Mouse (Mus musculus): ENCODE data around the gene Pgghg.

DNA sequence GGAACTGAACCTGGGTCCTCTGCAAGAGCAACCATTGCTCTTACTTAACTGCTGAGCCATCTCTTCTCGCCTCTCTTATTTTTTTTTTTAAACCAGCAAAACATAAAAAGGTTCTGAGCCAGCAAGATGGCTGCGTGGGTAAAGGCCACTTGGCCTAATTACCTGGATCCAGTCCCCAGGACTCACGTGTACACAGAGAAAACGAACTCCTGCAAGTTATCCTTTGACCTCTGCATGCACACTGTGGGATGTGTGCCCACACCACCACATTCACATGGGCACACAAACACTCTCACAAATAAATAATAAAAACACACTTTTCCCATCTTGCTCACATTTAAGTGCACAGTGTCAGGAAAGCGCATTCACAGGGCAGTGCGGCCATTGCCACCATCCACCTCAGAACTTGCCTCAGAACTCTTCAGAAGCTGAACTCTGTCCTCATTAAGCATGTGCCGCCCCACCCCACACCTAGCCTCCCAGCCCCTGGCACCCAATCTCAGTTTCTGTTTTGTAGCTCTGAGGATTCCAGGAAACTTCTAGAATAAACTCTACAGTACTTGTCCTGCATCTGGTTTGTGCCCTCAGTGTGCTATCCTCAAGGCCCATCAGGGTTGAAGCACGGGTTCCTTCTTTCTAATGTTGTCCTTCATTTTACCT is 27.0 kb upstream of the Pgghg start:
- no peak for TF ChIP-seq CTCF (IDR thresholded peaks at IDR 0.05; ENCODE audit: extremely low read depth, insufficient read depth, low read length)
- no peak for TF ChIP-seq POLR2A (IDR thresholded peaks at IDR 0.05; ENCODE audit: extremely low read depth, insufficient read depth, low read length)
